20 mouse cellular contexts compared by ENCODE assay signal in the genomic region with DNA sequence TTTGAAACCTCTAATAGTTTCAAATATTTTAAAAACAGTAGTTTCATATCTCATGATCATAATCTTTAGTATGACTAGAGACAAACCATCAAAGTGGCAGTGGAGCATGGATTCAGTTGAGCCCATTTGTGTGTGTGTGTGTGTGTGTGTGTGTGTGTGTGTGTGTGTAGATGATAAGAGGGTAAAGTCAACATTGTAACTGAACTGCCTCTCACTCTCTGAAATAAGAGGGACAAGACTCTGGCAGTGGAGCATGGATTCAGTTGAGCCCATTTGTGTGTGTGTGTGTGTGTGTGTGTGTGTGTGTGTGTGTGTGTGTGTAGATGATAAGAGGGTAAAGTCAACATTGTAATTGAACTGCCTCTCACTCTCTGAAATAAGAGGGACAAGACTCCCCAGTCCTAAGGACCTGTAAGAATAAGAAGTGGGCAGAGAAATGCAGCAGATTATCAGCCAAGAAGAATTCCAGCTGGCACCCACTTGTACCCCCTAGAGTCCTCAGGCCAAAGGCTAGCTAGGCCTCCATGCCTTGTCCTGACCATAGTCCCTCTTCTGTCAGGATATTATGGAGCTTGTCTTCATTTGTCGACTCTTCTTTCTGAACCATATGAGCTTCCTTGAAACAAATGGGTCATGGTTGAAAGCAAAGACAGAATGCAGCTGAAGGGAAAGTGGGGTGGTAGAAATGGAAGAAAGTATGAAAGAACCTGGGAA.
DNase-seq lines count a peak whose midpoint lies in the region; ATAC-seq and TF ChIP-seq lines count a peak whose summit lies in the region.
"Had no signal": no experiment of that assay in that cellular context is flagged by ENCODE, and none has a peak within 500 bp of the region (broad histone marks: within the 10 kb centered on the region; RNA-seq: fewer than 3 reads in every experiment).

No protein-coding gene starts in this region.

- 97% methylated on average over 1 of the region's 1 CpGs for WGBS in intestine, embryonic 15.5 days
- WGBS in intestine, embryonic 16.5 days, result 91% methylated on average over 1 of the region's 1 CpGs
- 75% methylated on average over 1 of the region's 1 CpGs for WGBS in lung, postnatal 0 days
- WGBS in liver, embryonic 13.5 days (ENCODE audit: insufficient replicate concordance), result 82% methylated on average over 1 of the region's 1 CpGs
- 76% methylated on average over 1 of the region's 1 CpGs for WGBS in stomach, embryonic 15.5 days

- H3K9me3 ChIP-seq in intestine, embryonic 15.5 days, result no peaks in the 10 kb centered on the region
- no peaks in the 10 kb centered on the region for H3K9me3 ChIP-seq in intestine, embryonic 16.5 days (ENCODE audit: control insufficient read depth, low read length)
- no peaks in the 10 kb centered on the region for H3K9me3 ChIP-seq in lung, postnatal 0 days (ENCODE audit: low read length)
- no peaks in the 10 kb centered on the region for H3K9me3 ChIP-seq in liver, embryonic 13.5 days (replicated peaks)
- no peaks in the 10 kb centered on the region for H3K9me3 ChIP-seq in stomach, embryonic 15.5 days
- H3K9me3 ChIP-seq: embryonic facial prominence, embryonic 10.5 days; forebrain, embryonic 13.5 days; hindbrain, embryonic 13.5 days had no signal

- no peaks in the 10 kb centered on the region for H3K4me1 ChIP-seq in intestine, embryonic 15.5 days (replicated peaks)
- no peaks in the 10 kb centered on the region for H3K4me1 ChIP-seq in intestine, embryonic 16.5 days (ENCODE audit: control insufficient read depth, insufficient read depth, low read length)
- no peaks in the 10 kb centered on the region for H3K4me1 ChIP-seq in lung, postnatal 0 days (ENCODE audit: insufficient read depth, low read depth, low read length)
- H3K4me1 ChIP-seq in liver, embryonic 13.5 days (replicated peaks), result no peaks in the 10 kb centered on the region; the same call in 1 of the 2 replicates
- no peaks in the 10 kb centered on the region for H3K4me1 ChIP-seq in stomach, embryonic 15.5 days
- H3K4me1 ChIP-seq: embryonic facial prominence, embryonic 10.5 days; forebrain, embryonic 13.5 days; hindbrain, embryonic 13.5 days had no signal

- DNase-seq in lung, postnatal 0 days (ENCODE audit: low spot score), result no peak
- no peak for DNase-seq in lung, postnatal 10 days
- no peak for DNase-seq in liver, embryonic 13.5 days
- DNase-seq in right cerebral cortex, postnatal 10 days (ENCODE audit: low spot score in 2 of 2), result no peak
- DNase-seq: adrenal gland, postnatal 14 days; cerebellum, adult 18-20 months; cerebellum, adult 9-11 months; cerebellum, postnatal 36 days; forebrain, postnatal 0 days; gastrocnemius, postnatal 14 days; heart, postnatal 14 days had no signal

- no peak overlapping the region for H3K4me2 ChIP-seq in intestine, embryonic 15.5 days (replicated peaks)
- H3K4me2 ChIP-seq in intestine, embryonic 16.5 days (ENCODE audit: low read depth, low read length), result no peak overlapping the region
- H3K4me2 ChIP-seq in lung, postnatal 0 days (replicated peaks; ENCODE audit: low read depth, low read length), result no peak overlapping the region
- no peak overlapping the region for H3K4me2 ChIP-seq in liver, embryonic 13.5 days
- H3K4me2 ChIP-seq in stomach, embryonic 15.5 days, result no peak overlapping the region
- H3K4me2 ChIP-seq: forebrain, embryonic 13.5 days; hindbrain, embryonic 13.5 days had no signal

- H3K36me3 ChIP-seq in intestine, embryonic 15.5 days, result peaks cover 13% of the 10 kb centered on the region; the same call in 1 of the 2 replicates
- H3K36me3 ChIP-seq in intestine, embryonic 16.5 days (ENCODE audit: control insufficient read depth, insufficient read depth, low read length), result no peaks in the 10 kb centered on the region
- H3K36me3 ChIP-seq in lung, postnatal 0 days (ENCODE audit: insufficient read depth, low read length), result no peaks in the 10 kb centered on the region
- peaks cover 19% of the 10 kb centered on the region for H3K36me3 ChIP-seq in liver, embryonic 13.5 days
- 0 out of 2 replicates have a peak, but pooled peaks cover 15% of the 10 kb centered on the region for H3K36me3 ChIP-seq in stomach, embryonic 15.5 days

- H3K4me3 ChIP-seq in intestine, embryonic 15.5 days (replicated peaks), result no peak overlapping the region
- H3K4me3 ChIP-seq in intestine, embryonic 16.5 days (ENCODE audit: low read length), result no peak overlapping the region
- H3K4me3 ChIP-seq in lung, postnatal 0 days (ENCODE audit: low read depth, low read length), result no peak overlapping the region
- no peak overlapping the region for H3K4me3 ChIP-seq in liver, embryonic 13.5 days (replicated peaks)
- no peak overlapping the region for H3K4me3 ChIP-seq in stomach, embryonic 15.5 days (replicated peaks)
- H3K4me3 ChIP-seq: embryonic facial prominence, embryonic 10.5 days; forebrain, embryonic 13.5 days; hindbrain, embryonic 13.5 days had no signal

- no peaks in the 10 kb centered on the region for H3K27me3 ChIP-seq in intestine, embryonic 15.5 days (replicated peaks)
- H3K27me3 ChIP-seq in intestine, embryonic 16.5 days (replicated peaks; ENCODE audit: control insufficient read depth, insufficient read depth, low read length), result no peaks in the 10 kb centered on the region
- no peaks in the 10 kb centered on the region for H3K27me3 ChIP-seq in lung, postnatal 0 days (replicated peaks; ENCODE audit: insufficient read depth, low read length)
- H3K27me3 ChIP-seq in liver, embryonic 13.5 days, result no peaks in the 10 kb centered on the region
- no peaks in the 10 kb centered on the region for H3K27me3 ChIP-seq in stomach, embryonic 15.5 days (replicated peaks)
- H3K27me3 ChIP-seq: CH12.LX; forebrain, embryonic 13.5 days; hindbrain, embryonic 13.5 days; Patski had no signal

- peak; percentile 41 for ATAC-seq in intestine, embryonic 15.5 days
- no peak for ATAC-seq in intestine, embryonic 16.5 days
- ATAC-seq in lung, postnatal 0 days, result peak; percentile 33; the same call in 1 of the 2 replicates
- ATAC-seq in liver, embryonic 13.5 days (ENCODE audit: low read depth), result peak; percentile 41; the same call in 1 of the 2 replicates
- peak; percentile 58 for ATAC-seq in stomach, embryonic 15.5 days (ENCODE audit: insufficient read depth, low FRiP score, low read depth)
- ATAC-seq: activated CD4-positive, CD25-positive, alpha-beta regulatory T cell, adult 4 months; forebrain, embryonic 13.5 days; forebrain, postnatal 0 days; Patski had no signal

- no peak overlapping the region for H3K27ac ChIP-seq in intestine, embryonic 15.5 days
- no peak overlapping the region for H3K27ac ChIP-seq in intestine, embryonic 16.5 days (ENCODE audit: low read length)
- H3K27ac ChIP-seq in lung, postnatal 0 days (ENCODE audit: low read length), result no peak overlapping the region
- no peak overlapping the region for H3K27ac ChIP-seq in liver, embryonic 13.5 days
- H3K27ac ChIP-seq in stomach, embryonic 15.5 days, result no peak overlapping the region
- H3K27ac ChIP-seq: embryonic facial prominence, embryonic 10.5 days; forebrain, embryonic 13.5 days; hindbrain, embryonic 13.5 days had no signal

- no peak for TF ChIP-seq CTCF in lung, postnatal 0 days (IDR thresholded peaks at IDR 0.05)

- TF ChIP-seq EP300 in lung, postnatal 0 days (IDR thresholded peaks at IDR 0.05), result no peak

- H3K9ac ChIP-seq in intestine, embryonic 15.5 days, result no peak overlapping the region
- no peak overlapping the region for H3K9ac ChIP-seq in intestine, embryonic 16.5 days (ENCODE audit: low read depth, low read length)
- H3K9ac ChIP-seq in lung, postnatal 0 days (replicated peaks; ENCODE audit: low read depth), result no peak overlapping the region
- H3K9ac ChIP-seq in liver, embryonic 13.5 days, result no peak overlapping the region
- H3K9ac ChIP-seq in stomach, embryonic 15.5 days, result no peak overlapping the region
- H3K9ac ChIP-seq: forebrain, embryonic 13.5 days; forebrain, postnatal 0 days; hindbrain, embryonic 13.5 days had no signal
